Mouse (Mus musculus): Measurements from ENCODE around the gene Sri. TPM values are rescaled to one million over a fixed set of nuclear protein-coding genes. Genes with fewer than 3 reads are reported as not detected.
"Not testable (repeated sequence)": the region's sequence is repeated elsewhere in the genome, so short reads cannot be mapped to it uniquely, and the experiment has no call there.

Sri gene
- total RNA-seq (2014; rRNA removed) (79.1 and 86.5 TPM in 2 replicates), polyA plus RNA-seq (2015; fragmentation: Nextera tagmentation; extraction: Ambion mirVana) (138 and 146 TPM in 2 replicates)

GRCm38 (mm10) chr5:8045855-8046254, at the start of gene Sri:
Gene Sri (plus strand): TSS chr5:8046078.
- H3K36me3 ChIP-seq (ENCODE audit: insufficient read depth): no peaks in the 10 kb centered on the region
- no peak within 1 kb of the TSS for H3K4me3 ChIP-seq (ENCODE audit: low read depth, low read length)
- TF ChIP-seq CTCF (IDR thresholded peaks at IDR 0.05; ENCODE audit: low read depth): no peak
- no peak within 1 kb of the TSS for H3K27ac ChIP-seq (ENCODE audit: low read depth, low read length)
- H3K9me3 ChIP-seq (ENCODE audit: low read length): no peaks in the 10 kb centered on the region
- no peak for ATAC-seq
- no peak for DNase-seq
- H3K4me2 ChIP-seq (ENCODE audit: low read depth): no peak within 1 kb of the TSS
- WGBS: 88% methylated on average over 6 of the region's 6 CpGs
- no peaks in the 10 kb centered on the region for H3K27me3 ChIP-seq (ENCODE audit: insufficient read depth, low read length)
- H3K9ac ChIP-seq: no peak within 1 kb of the TSS
- H3K4me1 ChIP-seq (ENCODE audit: insufficient read depth): no peaks in the 10 kb centered on the region

- no peak overlapping the region for H3K4me3 ChIP-seq (ENCODE audit: low read depth, low read length)
- H3K27me3 ChIP-seq (ENCODE audit: insufficient read depth, low read length): no peaks in the 10 kb centered on the region
- H3K4me1 ChIP-seq (ENCODE audit: insufficient read depth): no peaks in the 10 kb centered on the region
- H3K27ac ChIP-seq (ENCODE audit: low read depth, low read length): no peak overlapping the region
- TF ChIP-seq CTCF (IDR thresholded peaks at IDR 0.05; ENCODE audit: low read depth): peak; percentile 74
- H3K36me3 ChIP-seq (ENCODE audit: insufficient read depth): no peaks in the 10 kb centered on the region
- no peak overlapping the region for H3K4me2 ChIP-seq (ENCODE audit: low read depth)
- DNase-seq (peak; percentile 69), ATAC-seq (peak; percentile 77)
- H3K9me3 ChIP-seq (ENCODE audit: low read length): no peaks in the 10 kb centered on the region
- WGBS: 54% methylated on average over 8 of the region's 8 CpGs
- H3K9ac ChIP-seq: no peak overlapping the region
These were observed 49.4 kb upstream of the Sri start for GRCm38 (mm10) chr5:7996401-7997044.

- ATAC-seq (no peak), DNase-seq (no peak)
- Histone ChIP-seq H3K4me3 (ENCODE audit: low read depth, low read length) (no peak overlapping the region), H3K4me2 (ENCODE audit: low read depth) (no peak overlapping the region), H3K9ac (no peak overlapping the region), H3K27me3 (ENCODE audit: insufficient read depth, low read length) (no peaks in the 10 kb centered on the region), H3K4me1 (ENCODE audit: insufficient read depth) (no peaks in the 10 kb centered on the region), H3K27ac (ENCODE audit: low read depth, low read length) (no peak overlapping the region), H3K36me3 (ENCODE audit: insufficient read depth) (no peaks in the 10 kb centered on the region), H3K9me3 (ENCODE audit: low read length) (no peaks in the 10 kb centered on the region)
- 92% methylated on average over 2 of the region's 2 CpGs for WGBS
- no peak for TF ChIP-seq CTCF (IDR thresholded peaks at IDR 0.05; ENCODE audit: low read depth)
These were observed 48.8 kb upstream of the Sri start for GRCm38 (mm10) chr5:7997086-7997485.

GRCm38 (mm10) chr5:8000466-8000865, 45.4 kb upstream of the Sri start:
- Histone ChIP-seq H3K36me3 (ENCODE audit: insufficient read depth) (no peaks in the 10 kb centered on the region), H3K9ac (no peak overlapping the region), H3K4me2 (ENCODE audit: low read depth) (no peak overlapping the region), H3K27ac (ENCODE audit: low read depth, low read length) (no peak overlapping the region), H3K27me3 (ENCODE audit: insufficient read depth, low read length) (no peaks in the 10 kb centered on the region), H3K4me3 (ENCODE audit: low read depth, low read length) (no peak overlapping the region), H3K4me1 (ENCODE audit: insufficient read depth) (no peaks in the 10 kb centered on the region), H3K9me3 (ENCODE audit: low read length) (no peaks in the 10 kb centered on the region)
- DNase-seq: peak; percentile 3
- 72% methylated on average over 10 of the region's 10 CpGs for WGBS
- no peak for TF ChIP-seq CTCF (IDR thresholded peaks at IDR 0.05; ENCODE audit: low read depth)
- ATAC-seq: peak; percentile 43

GRCm38 (mm10) chr5:8002827-8003226, 43.1 kb upstream of the Sri start:
- H3K4me1 ChIP-seq (ENCODE audit: insufficient read depth): no peaks in the 10 kb centered on the region
- TF ChIP-seq CTCF (IDR thresholded peaks at IDR 0.05; ENCODE audit: low read depth): no peak
- no peaks in the 10 kb centered on the region for H3K27me3 ChIP-seq (ENCODE audit: insufficient read depth, low read length)

GRCm38 (mm10) chr5:8013276-8013675, 32.6 kb upstream of the Sri start:
- Histone ChIP-seq H3K9ac (no peak overlapping the region), H3K9me3 (ENCODE audit: low read length) (no peaks in the 10 kb centered on the region), H3K27me3 (ENCODE audit: insufficient read depth, low read length) (no peaks in the 10 kb centered on the region), H3K27ac (ENCODE audit: low read depth, low read length) (no peak overlapping the region), H3K36me3 (ENCODE audit: insufficient read depth) (no peaks in the 10 kb centered on the region), H3K4me2 (ENCODE audit: low read depth) (no peak overlapping the region), H3K4me3 (ENCODE audit: low read depth, low read length) (no peak overlapping the region), H3K4me1 (ENCODE audit: insufficient read depth) (no peaks in the 10 kb centered on the region)
- 79% methylated on average over 3 of the region's 3 CpGs for WGBS
- DNase-seq: no peak
- no peak for TF ChIP-seq CTCF (IDR thresholded peaks at IDR 0.05; ENCODE audit: low read depth)
- no peak for ATAC-seq

More at GRCm38 (mm10) chr5:8002827-8003226, 43.1 kb upstream of the Sri start:
- Histone ChIP-seq H3K9ac (no peak overlapping the region), H3K27ac (ENCODE audit: low read depth, low read length) (no peak overlapping the region), H3K4me2 (ENCODE audit: low read depth) (no peak overlapping the region), H3K4me3 (ENCODE audit: low read depth, low read length) (no peak overlapping the region), H3K9me3 (ENCODE audit: low read length) (no peaks in the 10 kb centered on the region), H3K36me3 (ENCODE audit: insufficient read depth) (no peaks in the 10 kb centered on the region)
- no peak for DNase-seq
- no peak for ATAC-seq

GRCm38 (mm10) chr5:8034596-8034995, 11.3 kb upstream of the Sri start:
- not testable (repeated sequence) for H3K36me3 ChIP-seq (ENCODE audit: insufficient read depth); ATAC-seq; H3K27me3 ChIP-seq (ENCODE audit: insufficient read depth, low read length); H3K4me1 ChIP-seq (ENCODE audit: insufficient read depth); H3K9ac ChIP-seq; DNase-seq; H3K27ac ChIP-seq (ENCODE audit: low read depth, low read length); H3K9me3 ChIP-seq (ENCODE audit: low read length); H3K4me2 ChIP-seq (ENCODE audit: low read depth); H3K4me3 ChIP-seq (ENCODE audit: low read depth, low read length)
- WGBS: 93% methylated on average over 6 of the region's 6 CpGs
